Mouse (Mus musculus) kidney, postnatal 14 days (tissue): ENCODE measurements around the gene Zfp365.

Experiments used
- DNase-seq: peaks from one replicate; pipeline ENCODE4 v3.0.0; 2022; ENCODE audit warnings: mixed read lengths

Gene Zfp365

DNA sequence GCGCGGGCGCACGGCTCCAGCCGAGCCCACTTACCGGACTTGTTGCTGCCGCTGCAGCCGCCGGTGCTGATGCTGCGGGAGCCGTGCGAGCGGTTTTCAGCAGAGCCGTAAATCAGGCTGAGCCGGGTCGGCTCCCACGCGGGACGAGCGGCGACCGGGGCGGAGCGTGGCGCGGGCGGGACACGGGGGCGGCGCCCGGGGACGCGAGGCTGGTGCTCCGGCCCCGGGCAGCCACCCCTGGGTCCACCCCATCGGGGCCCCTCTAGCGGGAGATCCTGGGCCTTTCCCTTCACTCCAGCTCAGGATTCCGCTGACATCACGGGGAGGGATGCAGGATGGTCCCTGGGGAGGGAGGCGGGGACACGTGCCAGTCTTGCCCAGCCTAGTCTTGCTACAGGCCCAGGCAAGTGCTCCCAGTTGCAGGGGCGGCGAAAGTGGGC is at the start of gene Zfp365:
Gene Zfp365, minus strand, starts transcription at position 326 of the 440 bp plus-strand sequence.
- DNase-seq: peak; percentile 50

GRCm38 (mm10) chr10:67959982-67960381 is 47.5 kb upstream of the Zfp365 start:
- DNase-seq: no peak

DNA sequence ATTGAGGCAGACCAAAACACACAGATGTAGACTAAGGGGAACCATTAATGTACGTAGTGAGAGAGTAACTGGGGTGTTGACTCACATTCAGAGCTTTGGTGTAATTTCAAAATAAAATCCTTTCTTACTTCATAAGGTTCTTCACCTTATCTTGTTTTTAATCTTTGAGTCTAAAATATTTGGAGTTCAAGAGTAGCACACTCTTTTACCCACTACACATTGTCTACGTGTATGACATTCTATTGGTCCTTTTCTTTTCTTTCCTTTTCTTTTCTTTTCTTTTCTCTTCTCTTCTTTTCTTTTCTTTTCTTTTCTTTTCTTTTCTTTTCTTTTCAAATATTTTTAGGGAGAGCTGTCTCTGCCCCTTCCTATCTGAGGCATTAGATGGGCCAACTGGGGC is 43.5 kb upstream of the Zfp365 start:
- no peak for DNase-seq

DNA sequence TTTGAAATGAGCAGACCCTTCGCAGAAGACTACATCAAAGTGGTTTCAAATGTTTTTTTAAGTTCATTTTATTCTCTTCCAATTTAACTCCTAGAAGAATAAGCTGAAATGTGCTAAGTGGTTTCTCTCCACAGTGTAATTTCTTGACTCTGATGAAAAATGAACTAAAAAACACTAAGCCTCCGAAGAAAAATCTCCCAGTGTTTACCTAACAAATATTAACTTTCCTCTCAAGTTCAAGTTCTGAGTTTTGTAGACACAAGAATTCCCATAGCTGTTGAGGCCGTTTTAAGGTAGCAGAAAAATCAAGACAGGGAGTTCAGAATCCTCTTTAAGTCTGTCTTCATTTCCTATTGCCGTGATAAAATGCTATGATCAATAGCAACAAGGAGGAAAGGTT is 39.2 kb upstream of the Zfp365 start:
- DNase-seq: no peak

- DNase-seq: no peak
These were observed 37.7 kb upstream of the Zfp365 start for GRCm38 (mm10) chr10:67950059-67950748.

GRCm38 (mm10) chr10:67943513-67943912 is 31.1 kb upstream of the Zfp365 start:
- DNase-seq: no peak

GRCm38 (mm10) chr10:67939546-67939945 is 27.1 kb upstream of the Zfp365 start:
- no peak for DNase-seq

- no peak for DNase-seq
These were observed 25.3 kb upstream of the Zfp365 start for GRCm38 (mm10) chr10:67937775-67938174.

- DNase-seq: peak; percentile 10
These were observed 24.5 kb upstream of the Zfp365 start for GRCm38 (mm10) chr10:67936944-67937343.

DNA sequence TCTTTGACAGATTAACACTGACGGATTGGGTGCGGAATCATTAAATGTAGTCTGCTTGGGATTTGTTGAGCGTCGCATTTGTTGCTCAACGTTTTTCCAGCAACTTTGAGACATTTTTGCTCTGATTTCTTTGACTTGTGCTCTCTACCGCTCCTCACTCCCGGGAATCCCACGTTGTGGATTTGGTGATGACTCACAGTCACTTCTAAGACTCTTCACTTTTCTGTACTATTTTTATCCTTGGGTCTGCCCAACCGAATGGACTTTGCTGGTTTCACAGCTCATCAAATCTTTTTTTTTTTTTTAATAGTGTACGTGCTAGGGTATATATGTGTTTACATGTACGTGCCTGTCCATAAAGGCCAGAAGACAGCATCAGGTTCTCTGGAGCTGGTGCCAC is 20.3 kb upstream of the Zfp365 start:
- no peak for DNase-seq

- no peak for DNase-seq
These were observed 18.9 kb upstream of the Zfp365 start for GRCm38 (mm10) chr10:67931328-67931727.

DNA sequence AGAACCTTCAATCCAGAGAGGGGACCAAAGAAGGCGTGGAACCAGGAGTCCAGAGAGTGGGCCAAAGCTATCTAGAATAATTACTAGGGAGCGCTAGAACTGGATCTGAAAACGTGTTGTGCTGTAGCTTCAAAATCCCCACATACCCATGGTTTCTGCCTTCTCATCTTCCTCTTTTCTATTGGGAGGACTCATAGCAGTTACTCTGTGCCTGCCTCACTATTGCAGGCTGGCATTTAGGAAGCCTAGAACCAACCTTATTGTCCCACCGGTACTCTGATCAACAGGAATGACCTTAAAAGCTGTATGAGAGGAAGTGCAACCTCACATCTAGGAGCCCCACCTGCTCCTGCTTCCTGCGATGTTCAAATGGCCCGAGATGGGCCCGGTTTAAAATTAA is 16.1 kb upstream of the Zfp365 start:
- no peak for DNase-seq

DNA sequence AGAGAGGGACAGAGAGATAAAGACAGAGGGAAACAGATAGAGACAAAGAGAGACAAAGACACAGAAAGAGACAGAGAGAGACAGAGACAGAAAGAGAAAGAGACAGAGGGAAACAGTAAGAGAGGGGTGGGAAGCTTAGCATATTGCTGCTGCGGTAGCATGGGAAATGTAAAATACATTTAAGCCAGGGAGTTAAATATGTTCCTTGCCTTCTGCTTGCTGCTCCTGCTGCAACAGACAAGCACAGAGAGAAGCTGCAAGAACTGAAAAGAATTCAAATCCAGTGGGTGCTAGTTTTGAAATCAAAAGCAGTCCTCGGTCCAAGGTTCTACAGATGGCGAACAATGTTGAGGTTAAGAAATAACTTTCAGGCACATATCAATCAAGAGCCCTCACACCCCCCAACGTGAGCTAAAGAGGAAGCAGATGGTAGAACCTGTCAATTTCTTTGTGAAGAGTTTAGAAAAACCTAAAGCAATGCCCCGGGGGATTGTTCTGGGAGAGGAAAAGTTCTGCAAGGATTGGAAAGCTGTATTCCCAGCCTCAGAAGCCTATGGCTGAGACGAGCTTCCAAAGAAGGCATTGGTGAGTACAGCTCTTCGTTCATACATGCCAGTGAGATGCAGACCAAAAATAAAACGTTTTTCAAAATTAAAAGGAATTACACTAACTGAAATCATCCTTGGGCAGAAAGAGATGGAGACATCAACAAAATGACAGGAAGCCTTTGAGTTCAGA is 15.4 kb upstream of the Zfp365 start:
- no peak for DNase-seq

- DNase-seq: no peak
These were observed 11.6 kb upstream of the Zfp365 start for GRCm38 (mm10) chr10:67924030-67924429.

DNA sequence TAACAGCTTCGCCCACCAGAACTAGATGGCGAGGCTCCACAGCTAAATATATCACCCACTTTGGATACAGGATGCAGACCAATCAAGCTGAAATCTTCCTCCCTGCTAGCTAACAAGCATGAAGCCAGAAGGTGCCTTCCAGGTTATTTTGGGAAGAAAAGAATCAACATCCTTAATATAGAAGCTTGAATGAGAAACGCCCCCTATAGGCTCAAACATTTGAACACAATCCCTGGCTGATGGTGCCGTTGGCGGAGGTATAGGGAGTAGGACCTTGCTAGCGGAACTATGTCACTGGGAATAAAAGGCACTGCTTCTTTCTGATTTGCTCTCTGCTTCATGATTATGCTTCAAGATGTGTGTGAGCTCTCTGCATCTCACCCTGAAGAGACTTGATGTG is 9.3 kb upstream of the Zfp365 start:
- DNase-seq: no peak

GRCm38 (mm10) chr10:67919706-67920105 is 7.2 kb upstream of the Zfp365 start:
- DNase-seq: no peak

DNA sequence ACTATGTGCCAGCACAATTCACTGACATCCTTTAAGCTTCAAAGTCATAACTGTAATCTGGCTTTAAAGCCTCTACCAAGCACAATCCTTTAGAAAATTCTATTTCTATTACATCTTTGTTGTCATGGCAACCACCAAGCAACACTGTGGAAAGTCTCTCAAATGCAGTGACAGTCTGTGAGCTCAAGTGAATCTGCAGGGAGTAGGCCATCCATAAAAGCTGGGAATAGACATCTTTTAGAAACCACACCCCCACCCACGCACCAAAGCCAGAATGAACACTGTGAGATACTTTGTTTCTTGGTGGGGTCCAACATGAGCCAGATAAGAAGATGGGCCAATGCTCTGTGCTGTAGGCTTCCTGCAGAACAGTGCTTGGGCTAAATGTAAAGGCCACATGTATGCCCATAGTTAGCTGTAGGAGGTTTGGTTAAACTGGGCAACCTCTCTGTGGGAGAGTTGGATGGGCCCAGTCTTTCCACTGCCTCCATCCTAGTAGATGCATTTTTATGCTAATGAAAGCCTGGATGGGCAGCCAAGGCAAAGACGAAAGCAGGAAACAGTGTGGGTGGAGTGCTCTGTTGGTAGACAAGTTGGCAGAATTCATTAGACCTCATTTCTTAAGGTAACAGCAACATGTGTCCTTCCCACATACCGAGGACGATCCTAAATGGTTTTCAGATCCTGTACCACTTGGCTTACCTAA is 5.9 kb upstream of the Zfp365 start:
- DNase-seq: no peak

GRCm38 (mm10) chr10:67917356-67917755 is 4.9 kb upstream of the Zfp365 start:
- DNase-seq: no peak

DNA sequence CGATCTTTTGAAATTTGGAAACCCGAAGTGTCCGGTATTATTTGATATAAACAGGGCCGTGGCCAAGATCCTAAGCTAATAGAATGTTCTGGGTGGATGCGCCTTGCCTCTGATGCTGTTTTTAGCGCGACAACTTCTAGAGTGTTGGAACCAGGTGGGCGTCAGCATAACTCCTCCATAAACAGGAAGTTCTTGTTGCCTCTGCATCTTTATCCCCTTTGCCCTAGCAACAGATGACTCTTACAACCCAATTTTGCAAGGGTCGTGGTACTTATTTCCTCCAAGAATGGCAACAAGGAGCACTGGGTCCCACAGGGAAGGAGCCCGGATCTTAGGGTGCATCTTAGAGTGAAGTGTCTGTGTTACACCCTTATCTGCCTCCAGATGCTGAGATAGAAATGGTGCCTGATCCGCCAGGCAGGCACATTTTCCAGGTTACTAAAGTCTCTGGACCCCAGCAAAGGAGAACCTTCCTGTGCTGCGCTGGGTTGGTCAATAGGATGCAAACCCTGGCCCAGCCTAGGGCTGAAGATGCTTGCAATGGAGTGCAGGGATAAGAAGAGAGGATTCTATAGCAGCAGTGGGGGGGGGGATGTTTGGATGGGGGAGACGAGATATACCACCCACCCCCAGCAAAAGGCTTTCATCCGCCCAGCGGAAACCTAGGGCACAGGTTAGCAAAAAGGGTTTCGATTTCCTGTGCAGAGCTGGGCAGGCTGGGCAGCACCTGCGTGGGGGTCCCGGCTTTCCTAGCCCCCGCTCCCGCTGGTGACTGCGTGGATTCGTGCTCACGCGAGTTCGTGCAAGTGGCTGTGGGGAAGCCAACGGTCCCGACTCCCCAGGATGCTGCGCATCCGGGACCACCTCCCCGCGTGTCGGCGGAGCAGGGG is 770 bp downstream of the Zfp365 start:
- no peak for DNase-seq

GRCm38 (mm10) chr10:67907931-67908330 is 4.5 kb downstream of the Zfp365 start:
- no peak for DNase-seq

GRCm38 (mm10) chr10:67906926-67907325 is 5.5 kb downstream of the Zfp365 start:
- no peak for DNase-seq

DNA sequence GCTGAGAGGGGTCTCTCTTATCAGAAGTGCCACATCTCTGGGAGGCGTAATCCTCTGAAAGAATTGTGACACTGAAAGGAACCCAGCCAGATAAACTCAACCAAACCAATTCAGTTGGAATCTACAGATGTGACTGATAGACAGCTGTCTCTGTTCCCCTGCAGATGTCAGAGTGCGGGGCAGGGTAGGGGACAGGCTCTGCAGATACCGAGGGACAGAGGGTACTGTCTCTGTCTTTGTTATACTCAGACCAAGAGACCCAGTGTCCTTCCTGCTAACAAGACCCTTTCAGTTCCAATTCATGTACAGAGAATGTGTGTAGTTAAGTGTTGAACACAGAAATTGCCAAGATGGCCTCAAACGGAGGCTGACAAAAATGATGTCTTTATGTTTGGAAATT is 6.4 kb downstream of the Zfp365 start:
- DNase-seq: no peak

DNA sequence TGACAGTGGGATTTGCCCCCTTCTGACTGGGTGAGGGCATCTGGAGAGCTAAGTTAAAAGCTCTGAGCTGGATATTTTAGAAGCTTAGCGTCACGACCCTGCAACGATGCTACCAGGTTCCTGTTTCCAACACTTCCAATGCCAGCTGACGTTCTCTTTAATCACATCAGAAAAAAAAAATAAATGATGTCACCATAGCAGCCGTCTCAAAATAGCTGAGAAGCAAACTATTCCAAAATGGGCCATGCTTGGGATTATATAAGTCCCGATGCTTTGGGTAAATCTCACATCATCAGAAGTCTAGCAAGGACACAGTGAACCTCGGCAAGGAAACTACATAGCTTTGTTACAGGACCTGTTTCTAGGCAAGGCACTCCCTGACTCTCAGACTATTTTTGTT is 9.1 kb downstream of the Zfp365 start:
- no peak for DNase-seq
